Mouse (Mus musculus): Measurements from ENCODE around the gene Gm7879. TPM values are rescaled to one million over a fixed set of nuclear protein-coding genes. Genes with fewer than 3 reads are reported as not detected.
"Not testable (repeated sequence)": the region's sequence is repeated elsewhere in the genome, so short reads cannot be mapped to it uniquely, and the experiment has no call there.

Gm7879 gene
- polyA plus RNA-seq (2015; fragmentation: Nextera tagmentation; extraction: Ambion mirVana), result 0.53 and 0.73 TPM in 2 replicates

DNA sequence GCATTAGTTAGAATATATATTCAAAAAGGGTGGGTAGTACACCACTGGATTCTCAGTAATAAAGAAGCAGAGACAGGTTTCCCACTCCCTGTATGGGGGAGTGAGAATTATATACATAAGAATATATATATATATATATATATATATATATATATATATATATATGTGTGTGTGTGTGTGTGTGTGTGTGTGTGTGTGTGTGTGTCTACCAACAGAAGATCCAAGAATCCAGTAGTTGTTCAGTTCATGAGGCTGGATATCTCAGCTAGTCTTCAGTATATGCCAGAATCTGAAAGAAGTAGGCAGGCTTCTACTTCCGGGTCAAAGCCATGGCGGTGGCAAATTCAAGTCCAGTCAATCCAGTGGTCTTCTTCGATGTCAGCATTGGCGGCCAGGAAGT, at the start of gene Gm7879:
Gene Gm7879, plus strand, starts transcription at position 301 of the 400 bp plus-strand sequence.
- DNase-seq (ENCODE audit: low spot score), result not testable (repeated sequence)

- DNase-seq (ENCODE audit: low spot score), result no peak
These were observed 49.3 kb upstream of the Gm7879 start for GRCm38 (mm10) chr5:43863642-43864041.

DNA sequence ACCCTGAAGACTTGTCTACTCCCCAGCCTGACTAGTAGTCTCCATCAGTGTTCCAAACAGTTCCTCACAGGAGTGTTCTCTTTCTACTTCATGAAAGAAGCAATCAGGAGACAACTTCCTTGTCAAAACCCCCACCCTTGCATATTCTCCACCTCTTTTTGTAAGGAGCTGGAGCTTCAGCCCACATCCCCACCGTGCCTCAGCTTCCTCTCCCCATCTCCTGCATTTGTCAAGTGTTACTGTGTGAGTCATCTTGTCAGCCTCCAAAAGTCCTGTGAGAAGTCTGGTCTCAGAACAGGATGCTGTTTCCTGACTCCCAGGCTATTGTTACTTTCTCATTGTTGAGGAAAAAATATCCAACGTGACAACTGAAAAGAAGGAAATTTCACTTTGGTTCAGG, 47.6 kb upstream of the Gm7879 start:
- no peak for DNase-seq (ENCODE audit: low spot score)

DNA sequence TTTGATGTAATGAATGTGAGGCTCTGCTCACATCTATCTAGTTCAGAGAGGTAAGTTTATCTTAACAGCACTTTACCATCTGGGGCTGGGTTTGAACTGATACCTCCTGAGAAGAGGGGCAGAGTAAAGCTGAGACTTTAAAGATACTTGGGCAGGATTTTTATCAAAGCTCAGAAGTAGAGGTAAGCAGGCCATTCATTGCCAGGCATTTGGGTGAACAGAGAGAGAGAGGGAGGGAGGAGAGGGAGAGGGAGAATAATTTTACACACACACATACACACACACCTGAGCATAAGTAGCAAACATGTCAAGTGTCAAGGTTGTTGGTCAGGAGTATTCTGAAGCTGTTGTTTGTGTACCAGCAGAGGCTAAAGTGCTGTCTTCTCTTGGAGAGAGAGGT, 44.7 kb upstream of the Gm7879 start, which contains the start of gene Cd38:
Gene Cd38, plus strand, starts transcription at position 301 of the 400 bp plus-strand sequence.
- DNase-seq (ENCODE audit: low spot score), result no peak

DNA sequence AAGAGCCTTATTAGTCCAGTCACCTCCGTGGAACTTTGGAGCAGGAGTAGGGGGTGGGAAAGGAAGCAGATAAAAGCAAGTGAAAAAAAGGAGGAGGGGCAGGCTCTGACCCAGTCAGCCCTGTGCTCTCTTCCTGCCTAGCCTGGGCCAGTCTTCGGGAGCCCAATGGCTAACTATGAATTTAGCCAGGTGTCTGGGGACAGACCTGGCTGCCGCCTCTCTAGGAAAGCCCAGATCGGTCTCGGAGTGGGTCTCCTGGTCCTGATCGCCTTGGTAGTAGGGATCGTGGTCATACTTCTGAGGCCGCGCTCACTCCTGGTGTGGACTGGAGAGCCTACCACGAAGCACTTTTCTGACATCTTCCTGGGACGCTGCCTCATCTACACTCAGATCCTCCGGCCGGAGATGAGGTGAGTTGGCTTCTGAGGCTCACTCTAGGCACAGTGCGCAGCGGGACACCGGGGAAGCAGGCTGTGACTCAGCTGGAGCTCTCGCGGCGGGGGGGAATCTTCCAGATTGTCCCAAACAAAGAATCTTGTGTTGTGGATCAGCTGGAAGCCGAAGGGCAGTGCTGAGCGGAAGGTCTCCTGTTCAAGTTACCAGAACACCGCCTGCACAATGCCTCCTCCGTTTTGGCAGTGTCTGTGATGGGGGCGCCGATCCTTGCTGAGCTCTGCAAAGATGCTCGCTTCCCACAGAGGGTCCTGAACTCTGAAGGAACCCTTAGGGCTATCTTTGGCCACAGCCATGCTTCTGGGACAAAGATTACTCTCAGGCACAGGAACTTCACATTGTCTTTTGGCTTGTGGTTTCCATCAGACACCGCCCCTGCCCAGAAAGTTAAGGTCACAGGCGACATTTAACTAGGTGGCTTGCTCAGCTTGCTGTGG, 44.0 kb upstream of the Gm7879 start:
- peak; percentile 14 for DNase-seq (ENCODE audit: low spot score)

GRCm38 (mm10) chr5:43871845-43872244, 41.1 kb upstream of the Gm7879 start:
- no peak for DNase-seq (ENCODE audit: low spot score)

DNA sequence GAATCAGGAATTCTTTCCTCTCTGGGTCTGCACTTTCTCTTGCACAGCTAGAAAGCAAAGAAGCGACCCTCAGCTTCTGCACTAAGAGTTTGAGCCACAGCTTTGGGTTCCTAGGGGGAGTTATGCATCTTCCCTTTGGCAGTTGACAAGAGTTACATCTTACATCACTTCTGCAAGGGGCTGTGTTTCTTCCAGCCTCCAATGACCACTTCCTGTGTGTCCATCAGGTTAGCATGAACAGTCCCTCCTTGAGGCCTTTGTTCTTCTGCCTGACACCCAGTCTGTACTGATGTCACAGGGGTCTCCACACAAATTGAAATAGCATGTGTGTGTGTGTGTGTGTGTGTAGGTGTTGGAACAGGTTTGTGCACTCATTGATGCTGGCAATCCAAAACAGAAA, 40.3 kb upstream of the Gm7879 start:
- DNase-seq (ENCODE audit: low spot score), result no peak

- DNase-seq (ENCODE audit: low spot score), result no peak
These were observed 30.9 kb upstream of the Gm7879 start for GRCm38 (mm10) chr5:43882034-43882433.

- DNase-seq (ENCODE audit: low spot score), result no peak
These were observed 27.7 kb upstream of the Gm7879 start for GRCm38 (mm10) chr5:43885060-43885820.

DNA sequence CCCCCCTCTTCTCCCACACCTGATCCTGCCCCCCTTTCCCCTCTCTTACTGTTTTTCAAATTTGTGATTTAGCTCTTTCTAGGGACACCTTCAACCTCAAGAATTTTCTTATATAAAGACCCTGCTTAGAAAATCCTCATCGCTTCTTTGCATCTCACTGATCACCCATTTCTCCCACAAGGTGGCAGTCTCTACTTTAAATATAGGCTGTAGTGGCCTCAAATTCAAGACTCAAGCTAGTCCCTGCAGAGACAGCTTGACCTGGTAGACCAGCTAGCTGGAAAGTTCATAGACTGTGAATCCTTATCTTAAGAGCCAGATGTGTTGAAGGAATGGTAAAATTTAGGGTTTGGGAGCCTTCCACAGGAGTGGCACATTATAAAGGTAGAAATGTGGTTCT, 20.6 kb upstream of the Gm7879 start:
- peak; percentile 62 for DNase-seq (ENCODE audit: low spot score)

- DNase-seq (ENCODE audit: low spot score), result peak; percentile 80
These were observed 18.8 kb upstream of the Gm7879 start for GRCm38 (mm10) chr5:43894113-43894512.

DNA sequence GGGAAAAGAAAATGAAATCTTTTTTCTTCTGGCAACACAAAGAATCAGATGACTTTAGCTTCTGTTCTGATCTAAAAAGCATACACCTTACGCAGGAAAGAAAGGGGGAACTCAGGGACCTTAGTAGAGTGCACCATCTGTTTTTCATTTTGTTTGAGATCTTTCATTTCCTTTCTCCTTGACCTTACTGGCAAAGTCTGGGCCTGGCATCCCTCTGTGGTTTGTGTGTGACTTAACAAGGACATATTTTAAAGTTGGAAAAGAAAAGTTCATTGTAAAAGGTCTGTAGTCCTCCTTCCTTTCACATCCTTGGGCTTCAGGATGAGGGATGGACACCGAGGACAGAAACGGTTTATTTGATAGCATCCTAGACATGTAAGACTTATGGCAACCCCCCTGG, 17.0 kb upstream of the Gm7879 start:
- no peak for DNase-seq (ENCODE audit: low spot score)

DNA sequence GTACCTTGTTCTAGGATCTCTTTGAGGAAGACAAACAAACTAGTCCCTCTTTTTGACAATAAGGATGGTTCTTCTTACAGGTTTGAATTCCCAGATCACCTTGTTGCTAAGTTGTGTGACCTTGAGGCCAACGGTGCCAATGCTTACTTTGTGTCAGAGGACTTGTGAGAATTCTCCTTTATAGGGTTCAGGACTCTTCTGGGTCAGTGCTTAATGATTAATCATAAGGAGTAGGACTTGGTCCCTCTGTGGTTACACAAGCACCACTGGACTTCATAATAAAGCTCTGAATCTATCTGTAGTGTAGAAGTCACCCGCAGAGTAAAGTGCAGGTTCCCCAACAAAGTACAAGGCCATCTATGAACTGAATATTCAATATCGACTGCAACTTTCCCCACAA, 8.3 kb upstream of the Gm7879 start:
- DNase-seq (ENCODE audit: low spot score), result no peak

DNA sequence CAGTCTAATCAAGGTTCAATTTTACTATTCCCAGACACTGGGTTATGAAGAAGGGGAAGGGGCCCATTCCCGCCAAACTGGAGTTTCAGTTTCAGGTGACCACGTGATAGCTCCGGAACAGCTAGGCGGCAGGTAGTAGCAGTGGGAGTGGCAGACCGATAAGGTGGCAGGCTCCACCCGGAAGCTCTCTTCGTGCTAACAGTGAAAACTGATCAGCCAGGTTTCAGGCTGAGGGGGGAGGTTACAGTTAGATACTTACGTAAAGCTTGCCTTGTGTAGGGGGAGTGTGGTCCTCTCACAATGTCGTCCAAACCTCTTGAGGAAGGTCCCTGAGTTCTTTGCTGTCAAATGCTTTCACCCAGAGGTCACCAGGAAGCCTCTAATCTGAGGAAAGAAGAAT, 3.7 kb upstream of the Gm7879 start:
- DNase-seq (ENCODE audit: low spot score), result no peak

- DNase-seq (ENCODE audit: low spot score), result no peak
These were observed 2.9 kb upstream of the Gm7879 start for GRCm38 (mm10) chr5:43910006-43910405.

GRCm38 (mm10) chr5:43915261-43915886, 2.4 kb downstream of the Gm7879 start:
- DNase-seq (ENCODE audit: low spot score), result no peak

GRCm38 (mm10) chr5:43921877-43922276, 8.9 kb downstream of the Gm7879 start:
- DNase-seq (ENCODE audit: low spot score), result no peak

DNA sequence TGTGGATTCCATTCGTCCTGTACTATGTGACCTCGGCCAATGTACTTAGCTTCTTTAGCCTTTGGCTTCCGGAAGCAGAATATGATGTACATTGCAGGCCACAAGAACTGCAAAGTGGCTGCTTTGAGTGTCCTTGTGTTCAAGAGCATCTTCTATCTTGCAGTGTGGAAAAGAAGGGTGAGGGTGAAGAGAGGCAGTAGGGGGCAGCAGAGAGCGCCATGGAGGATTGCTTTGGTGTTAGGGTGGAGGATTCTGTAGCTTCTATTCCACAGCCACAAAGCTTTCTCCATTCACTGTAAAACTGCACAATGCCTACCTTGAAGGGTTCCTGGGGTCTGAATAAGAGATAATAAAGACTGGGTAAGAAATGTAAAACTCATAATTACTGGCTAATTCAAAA, 11.0 kb downstream of the Gm7879 start:
- peak; percentile 66 for DNase-seq (ENCODE audit: low spot score)

DNA sequence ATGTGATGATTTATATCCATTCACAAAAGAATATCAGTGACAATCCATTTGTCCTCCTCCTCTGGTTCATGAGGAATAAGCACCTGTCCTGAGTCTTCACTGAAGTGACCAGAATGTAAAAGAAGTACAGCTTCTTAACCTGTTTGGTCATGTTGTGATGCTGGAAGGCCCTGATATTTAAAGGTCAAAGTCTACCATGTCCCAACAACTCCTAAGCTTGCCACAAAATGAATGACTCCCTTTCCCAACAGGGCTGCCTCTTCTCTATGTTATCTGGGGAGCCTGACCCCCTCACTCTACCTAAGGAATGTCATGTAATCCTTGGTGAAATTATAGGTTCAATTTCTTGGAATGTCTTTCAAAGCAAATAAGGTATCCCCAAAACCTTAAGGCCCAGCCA, 14.8 kb downstream of the Gm7879 start:
- no peak for DNase-seq (ENCODE audit: low spot score)

- no peak for DNase-seq (ENCODE audit: low spot score)
These were observed 20.3 kb downstream of the Gm7879 start for GRCm38 (mm10) chr5:43933269-43933668.

DNA sequence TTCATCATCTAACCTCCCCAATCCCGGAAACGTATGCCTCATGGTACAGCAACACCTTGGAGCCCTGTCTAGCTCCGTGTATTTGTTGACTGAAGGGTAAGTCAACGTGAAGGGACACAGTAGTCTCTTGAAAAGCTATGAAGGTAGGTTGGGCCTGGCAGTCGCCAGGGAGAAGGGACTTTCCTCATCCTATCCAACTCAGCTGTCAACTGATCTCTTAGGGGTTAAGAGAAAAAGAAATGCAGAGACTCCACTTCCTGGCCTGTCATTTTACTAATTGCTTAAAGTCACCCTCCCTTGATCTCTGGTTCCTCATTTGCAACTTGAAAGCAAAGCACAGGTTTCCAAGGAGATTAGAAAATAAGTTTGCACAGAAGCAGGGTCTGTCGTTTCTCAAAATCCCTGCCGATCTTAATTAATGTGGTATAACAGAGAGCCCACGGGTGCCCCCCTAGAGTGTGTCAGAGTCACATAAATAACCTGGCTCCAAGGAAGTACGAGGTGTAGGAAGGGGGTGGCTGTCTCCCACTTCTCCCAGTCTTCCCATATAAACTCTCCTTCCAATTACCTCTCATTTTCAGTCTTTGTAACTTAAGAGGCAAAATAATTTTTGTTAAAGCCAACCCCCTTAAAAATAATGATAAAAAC, 34.5 kb downstream of the Gm7879 start:
- DNase-seq (ENCODE audit: low spot score), result peak; percentile 37
